Mouse (Mus musculus): ENCODE data around the gene Lyl1. TPM values are rescaled to one million over a fixed set of nuclear protein-coding genes. Genes with fewer than 3 reads are reported as not detected.

The Lyl1 gene
- total and polyA plus RNA-seq, 2 experiments from 2014 or later: 2.5 to 2.7 TPM

DNA sequence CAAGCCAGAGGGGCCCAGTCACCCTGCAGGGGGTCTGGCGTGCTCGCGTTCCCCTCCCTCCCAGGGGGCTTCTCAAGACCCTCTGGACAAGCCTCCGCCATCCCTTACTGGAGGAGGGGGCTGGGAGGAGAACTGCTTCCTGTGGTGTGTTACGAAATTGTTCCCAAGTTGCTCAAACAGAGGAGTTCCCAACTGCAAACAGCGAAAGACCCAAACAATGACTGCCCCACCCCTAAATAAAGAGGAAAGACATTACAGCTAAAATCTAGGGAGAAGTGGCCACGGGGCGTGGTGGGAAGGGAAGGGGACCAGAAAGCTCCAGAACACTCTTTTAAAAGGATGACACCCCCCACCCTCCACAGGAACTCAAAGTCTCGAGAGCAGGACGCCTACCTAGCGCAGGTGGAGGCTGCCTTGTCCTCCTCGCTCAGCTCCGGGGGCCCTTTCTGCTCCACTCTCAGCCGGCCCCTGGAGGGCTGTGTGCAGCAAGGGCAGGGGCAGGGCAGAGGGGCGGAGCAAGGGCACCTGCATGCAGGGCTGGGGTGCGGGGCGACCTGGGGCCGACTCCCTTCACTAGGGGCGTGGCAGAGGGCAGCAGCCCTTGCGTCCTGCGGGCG, 6.1 kb downstream of the Lyl1 start:
- H3K9me3 ChIP-seq (ENCODE audit: low read length): no peaks in the 10 kb centered on the region
- H3K4me3 ChIP-seq (ENCODE audit: low read depth, low read length): no peak overlapping the region
- H3K36me3 ChIP-seq (ENCODE audit: insufficient read depth): peaks cover 8% of the 10 kb centered on the region
- H3K27ac ChIP-seq (ENCODE audit: low read depth, low read length): peak overlapping the region; percentile 90
- peak overlapping the region; percentile 47 for H3K4me2 ChIP-seq (ENCODE audit: low read depth)
- WGBS: 22% methylated on average over 22 of the region's 22 CpGs
- TF ChIP-seq CTCF (IDR thresholded peaks at IDR 0.05; ENCODE audit: low read depth): no peak
- DNase-seq (peak; percentile 65), ATAC-seq (no peak)
- H3K27me3 ChIP-seq (ENCODE audit: insufficient read depth, low read length): 0 out of 2 replicates have a peak, but pooled peaks cover 11% of the 10 kb centered on the region
- peak overlapping the region; percentile 58 for H3K9ac ChIP-seq
- peaks cover 15% of the 10 kb centered on the region for H3K4me1 ChIP-seq (ENCODE audit: insufficient read depth)

DNA sequence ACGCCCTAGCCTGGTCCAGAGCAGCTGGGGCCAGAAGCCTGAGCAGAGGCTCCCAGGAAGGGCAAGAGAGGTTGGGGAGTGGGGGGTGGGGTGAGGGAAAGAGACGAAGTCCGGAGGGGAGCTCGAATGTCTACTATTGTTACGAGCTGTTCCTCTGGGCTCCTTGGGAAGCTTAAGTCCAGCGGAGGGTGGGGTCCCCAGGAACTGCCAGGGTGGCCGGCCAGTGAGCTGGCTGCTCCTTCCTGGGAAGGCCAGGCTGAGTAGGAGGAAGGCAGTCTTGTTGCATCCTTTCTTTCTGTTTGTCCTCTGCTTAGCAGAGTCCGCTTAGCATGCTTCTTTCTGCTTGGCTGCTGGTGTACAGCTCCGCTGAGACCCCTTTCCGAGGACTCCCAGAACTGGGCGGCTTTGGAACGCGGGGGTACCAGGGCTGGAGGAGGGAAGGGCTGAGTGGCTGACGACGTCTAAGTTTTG, 6.8 kb downstream of the Lyl1 start:
- Histone ChIP-seq H3K27ac (ENCODE audit: low read depth, low read length) (peak overlapping the region; percentile 90), H3K9me3 (ENCODE audit: low read length) (no peaks in the 10 kb centered on the region), H3K4me2 (ENCODE audit: low read depth) (peak overlapping the region; percentile 47), H3K4me1 (ENCODE audit: insufficient read depth) (peaks cover 15% of the 10 kb centered on the region), H3K9ac (peak overlapping the region; percentile 58), H3K27me3 (ENCODE audit: insufficient read depth, low read length) (0 out of 2 replicates have a peak, but pooled peaks cover 11% of the 10 kb centered on the region), H3K4me3 (ENCODE audit: low read depth, low read length) (no peak overlapping the region), H3K36me3 (ENCODE audit: insufficient read depth) (peaks cover 8% of the 10 kb centered on the region)
- no peak for ATAC-seq
- peak; percentile 56 for DNase-seq
- 12% methylated on average over 15 of the region's 15 CpGs for WGBS
- no peak for TF ChIP-seq CTCF (IDR thresholded peaks at IDR 0.05; ENCODE audit: low read depth)

- WGBS: 6% methylated on average over 12 of the region's 12 CpGs
- 0 out of 2 replicates have a peak overlapping the region, but pooled peaks have one; percentile 25 for H3K9ac ChIP-seq
- peak; percentile 98 for TF ChIP-seq CTCF (IDR thresholded peaks at IDR 0.05; ENCODE audit: low read depth)
Observed at GRCm38 (mm10) chr8:84708774-84709475, 7.7 kb downstream of the Lyl1 start.

GRCm38 (mm10) chr8:84709931-84710330, 8.7 kb downstream of the Lyl1 start:
- ATAC-seq: no peak
- no peak for TF ChIP-seq CTCF (IDR thresholded peaks at IDR 0.05; ENCODE audit: low read depth)
- no peak overlapping the region for H3K4me3 ChIP-seq (ENCODE audit: low read depth, low read length)
- peaks cover 20% of the 10 kb centered on the region for H3K4me1 ChIP-seq (ENCODE audit: insufficient read depth)
- peaks cover 24% of the 10 kb centered on the region for H3K36me3 ChIP-seq (ENCODE audit: insufficient read depth)
- H3K9me3 ChIP-seq (ENCODE audit: low read length): no peaks in the 10 kb centered on the region
- DNase-seq: no peak
- 0 out of 2 replicates have a peak overlapping the region, but pooled peaks have one; percentile 25 for H3K9ac ChIP-seq
- H3K4me2 ChIP-seq (ENCODE audit: low read depth): no peak overlapping the region
- 83% methylated on average over 1 of the region's 1 CpGs for WGBS
- peak overlapping the region; percentile 90 for H3K27ac ChIP-seq (ENCODE audit: low read depth, low read length)
- H3K27me3 ChIP-seq (ENCODE audit: insufficient read depth, low read length): 0 out of 2 replicates have a peak, but pooled peaks cover 8% of the 10 kb centered on the region

More at GRCm38 (mm10) chr8:84708774-84709475, 7.7 kb downstream of the Lyl1 start:
- no peaks in the 10 kb centered on the region for H3K9me3 ChIP-seq (ENCODE audit: low read length)
- peak overlapping the region; percentile 90 for H3K27ac ChIP-seq (ENCODE audit: low read depth, low read length)
- peaks cover 16% of the 10 kb centered on the region for H3K36me3 ChIP-seq (ENCODE audit: insufficient read depth)
- 0 out of 2 replicates have a peak, but pooled peaks cover 11% of the 10 kb centered on the region for H3K27me3 ChIP-seq (ENCODE audit: insufficient read depth, low read length)
- no peak overlapping the region for H3K4me3 ChIP-seq (ENCODE audit: low read depth, low read length)
- H3K4me2 ChIP-seq (ENCODE audit: low read depth): no peak overlapping the region
- peaks cover 19% of the 10 kb centered on the region for H3K4me1 ChIP-seq (ENCODE audit: insufficient read depth)
- ATAC-seq (peak; percentile 77), DNase-seq (peak; percentile 96)

DNA sequence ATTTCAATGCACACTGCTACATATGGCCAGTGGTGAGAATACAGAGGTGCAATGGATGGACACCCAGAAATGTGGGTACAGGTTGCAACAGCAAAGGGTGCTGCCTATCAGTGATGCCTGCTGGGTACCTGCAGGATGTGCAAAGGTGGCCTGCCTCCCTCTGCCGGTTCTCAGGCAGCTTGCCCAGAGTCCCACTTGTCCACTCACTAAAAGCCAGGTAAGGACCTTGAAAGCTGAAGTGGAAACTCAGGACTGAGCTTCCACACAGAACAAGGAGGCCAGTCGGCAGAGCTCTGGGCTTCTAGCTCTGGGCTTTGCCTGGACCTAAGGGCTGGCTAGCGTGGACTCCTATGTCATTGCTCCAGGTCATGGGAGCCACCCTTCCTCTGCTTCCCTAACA, 10.1 kb downstream of the Lyl1 start:
- Histone ChIP-seq H3K27me3 (ENCODE audit: insufficient read depth, low read length) (0 out of 2 replicates have a peak, but pooled peaks cover 8% of the 10 kb centered on the region), H3K9me3 (ENCODE audit: low read length) (no peaks in the 10 kb centered on the region), H3K4me3 (ENCODE audit: low read depth, low read length) (no peak overlapping the region), H3K4me2 (ENCODE audit: low read depth) (no peak overlapping the region), H3K9ac (no peak overlapping the region), H3K36me3 (ENCODE audit: insufficient read depth) (peaks cover 24% of the 10 kb centered on the region), H3K27ac (ENCODE audit: low read depth, low read length) (peak overlapping the region; percentile 77), H3K4me1 (ENCODE audit: insufficient read depth) (peaks cover 17% of the 10 kb centered on the region)
- ATAC-seq (no peak), DNase-seq (no peak)
- no peak for TF ChIP-seq CTCF (IDR thresholded peaks at IDR 0.05; ENCODE audit: low read depth)
- WGBS: 28% methylated on average over 3 of the region's 3 CpGs

DNA sequence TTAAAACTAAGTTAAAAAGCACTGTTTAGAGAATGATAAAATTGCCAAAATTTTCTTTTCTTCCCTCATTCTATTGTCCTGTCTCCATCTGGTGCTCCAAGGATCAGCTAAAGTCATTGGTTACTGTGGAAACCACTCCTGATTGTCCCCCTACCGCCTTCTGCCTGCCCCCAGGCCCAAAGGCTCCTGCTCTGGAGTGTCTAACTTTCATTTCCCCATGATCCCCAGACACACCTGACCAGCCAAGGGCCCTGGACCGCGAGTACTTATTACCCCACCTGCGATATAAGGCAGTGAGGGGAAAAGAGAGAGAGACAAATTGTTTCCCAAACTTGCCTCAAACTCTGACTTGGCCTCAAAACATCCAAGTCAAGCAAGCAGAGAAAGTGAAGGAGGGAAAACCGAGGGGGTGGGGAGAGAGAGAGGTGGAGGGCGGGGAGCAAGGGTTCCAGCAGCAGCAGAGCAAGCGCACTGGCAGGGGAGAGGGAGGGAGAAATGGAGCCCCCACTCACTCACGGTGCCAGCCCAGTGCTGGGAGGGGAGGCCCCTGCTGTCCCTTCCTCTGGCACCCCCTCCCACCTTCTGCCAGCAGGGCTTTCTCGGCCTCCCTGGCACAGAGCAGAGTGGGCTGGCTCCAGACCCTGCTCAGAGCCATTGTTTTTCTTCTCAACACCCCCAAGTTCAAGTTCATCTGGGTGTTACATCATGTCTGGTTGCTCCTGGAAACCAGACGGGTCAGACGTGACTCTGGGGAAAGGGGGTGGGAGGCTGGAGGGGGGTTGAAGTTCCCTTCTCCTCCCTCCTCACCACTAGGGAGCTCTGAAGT, 10.9 kb downstream of the Lyl1 start:
- DNase-seq: peak; percentile 83
- no peak overlapping the region; the same call in 1 of the 2 replicates for H3K9ac ChIP-seq
- no peaks in the 10 kb centered on the region for H3K9me3 ChIP-seq (ENCODE audit: low read length)
- no peak overlapping the region for H3K4me3 ChIP-seq (ENCODE audit: low read depth, low read length)
- no peak overlapping the region for H3K4me2 ChIP-seq (ENCODE audit: low read depth)
- WGBS: 10% methylated on average over 11 of the region's 11 CpGs
- TF ChIP-seq CTCF (IDR thresholded peaks at IDR 0.05; ENCODE audit: low read depth): no peak; the same call in 1 of the 2 replicates
- peak; percentile 76 for ATAC-seq
- peaks cover 30% of the 10 kb centered on the region for H3K36me3 ChIP-seq (ENCODE audit: insufficient read depth)
- peak overlapping the region; percentile 77 for H3K27ac ChIP-seq (ENCODE audit: low read depth, low read length)
- H3K4me1 ChIP-seq (ENCODE audit: insufficient read depth): peaks cover 17% of the 10 kb centered on the region
- H3K27me3 ChIP-seq (ENCODE audit: insufficient read depth, low read length): 0 out of 2 replicates have a peak, but pooled peaks cover 8% of the 10 kb centered on the region
